Mouse (Mus musculus) neural tube, embryonic 13.5 days (tissue): ENCODE results near the gene Pcca. TPM values are rescaled to one million over a fixed set of nuclear protein-coding genes. Genes with fewer than 3 reads are reported as not detected.

Experiments
- ATAC-seq: fragments of 200-750 bp; cut with Nextera tagmentation; 2 replicates; pipeline ENCODE4 v1.8.0; 2017; ENCODE audit warnings: low read depth, mild to moderate bottlenecking, moderate TSS enrichment, moderate library complexity
- H3K27ac ChIP-seq: fragments of 300-500 bp; sonication (generic); replicated peaks from 2 replicates; pipeline ENCODE4 v1.5.1; 2015; ENCODE audit warnings: moderate library complexity, mild to moderate bottlenecking, inconsistent platforms
- H3K27me3 ChIP-seq: fragments of 300-500 bp; sonication (generic); 2 replicates; pipeline ENCODE4 v1.6.1; 2015; ENCODE audit warnings: mild to moderate bottlenecking, inconsistent platforms
- H3K36me3 ChIP-seq: fragments of 300-500 bp; sonication (generic); 2 replicates; pipeline ENCODE4 v1.6.1; 2015; ENCODE audit warnings: mild to moderate bottlenecking, inconsistent platforms
- H3K4me1 ChIP-seq: fragments of 300-500 bp; sonication (generic); replicated peaks from 2 replicates; pipeline ENCODE4 v1.6.1; 2015; ENCODE audit warnings: inconsistent platforms
- H3K4me2 ChIP-seq: fragments of 300-500 bp; sonication (generic); 2 replicates; pipeline ENCODE4 v1.6.1; 2015; ENCODE audit warnings: inconsistent platforms, mild to moderate bottlenecking, moderate library complexity
- H3K4me3 ChIP-seq: fragments of 300-500 bp; sonication (generic); 2 replicates; pipeline ENCODE4 v1.5.1; 2015; ENCODE audit warnings: mild to moderate bottlenecking, inconsistent platforms
- H3K9ac ChIP-seq: fragments of 300-500 bp; sonication (generic); 2 replicates; pipeline ENCODE4 v1.6.1; 2015; ENCODE audit warnings: moderate library complexity, mild to moderate bottlenecking, inconsistent platforms
- H3K9me3 ChIP-seq: fragments of 300-500 bp; sonication (generic); 2 replicates; pipeline ENCODE4 v1.6.1; 2016; ENCODE audit warnings: inconsistent platforms
- WGBS: fragments of 180-500 bp; shearing (Covaris S2); methylation state at CpG from one replicate; pipeline ENCODE4 v1.1.7; 2015; 5-methylcytosine and 5-hydroxymethylcytosine counted together
- polyA plus RNA-seq: library from polyadenylated mRNA; unstranded; fragments of >200 nt; fragmentation: Nextera tagmentation; extraction: Ambion mirVana; gene quantifications from 2 replicates; pipeline ENCODE4 v1.2.1, GENCODE M21; 2015

Gene Pcca
- polyA plus RNA-seq, 1 experiment from 2014 or later = 28.2 TPM

GRCm38 (mm10) chr14:122883821-122884584 lies 349.9 kb downstream of the Pcca start:
- Histone ChIP-seq H3K4me1 (peaks cover 39% of the 10 kb centered on the region), H3K4me2 (no peak overlapping the region), H3K36me3 (no peaks in the 10 kb centered on the region), H3K27ac (peak overlapping the region; percentile 72; the same call in 1 of the 2 replicates), H3K9ac (peak overlapping the region; percentile 1; the same call in 1 of the 2 replicates), H3K9me3 (no peaks in the 10 kb centered on the region), H3K27me3 (0 out of 2 replicates have a peak, but pooled peaks cover 5% of the 10 kb centered on the region), H3K4me3 (no peak overlapping the region)
- 48% methylated on average over 10 of the region's 10 CpGs for WGBS
- ATAC-seq = peak; percentile 74

DNA sequence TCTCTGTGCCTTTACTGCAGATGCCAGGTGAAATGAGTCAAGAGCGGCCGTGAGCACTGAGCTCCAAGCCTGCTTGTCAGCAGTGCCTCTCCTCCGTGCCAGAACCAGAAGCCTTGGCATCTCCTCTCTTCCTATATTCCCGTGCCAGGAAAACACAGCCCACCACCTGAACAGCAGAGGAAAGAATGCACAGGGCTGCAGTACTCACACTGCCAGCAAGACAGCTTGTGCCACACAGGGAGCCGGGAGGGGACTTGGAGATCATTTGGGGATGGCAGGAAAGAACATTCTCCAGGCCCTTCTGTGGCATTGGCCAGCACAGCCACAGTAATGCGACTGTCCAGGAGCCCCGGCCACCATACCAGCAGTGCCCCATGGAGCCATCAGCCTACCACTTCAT lies 351.8 kb downstream of the Pcca start:
- H3K9me3 ChIP-seq = no peaks in the 10 kb centered on the region
- ATAC-seq = no peak
- 88% methylated on average over 7 of the region's 7 CpGs for WGBS

DNA sequence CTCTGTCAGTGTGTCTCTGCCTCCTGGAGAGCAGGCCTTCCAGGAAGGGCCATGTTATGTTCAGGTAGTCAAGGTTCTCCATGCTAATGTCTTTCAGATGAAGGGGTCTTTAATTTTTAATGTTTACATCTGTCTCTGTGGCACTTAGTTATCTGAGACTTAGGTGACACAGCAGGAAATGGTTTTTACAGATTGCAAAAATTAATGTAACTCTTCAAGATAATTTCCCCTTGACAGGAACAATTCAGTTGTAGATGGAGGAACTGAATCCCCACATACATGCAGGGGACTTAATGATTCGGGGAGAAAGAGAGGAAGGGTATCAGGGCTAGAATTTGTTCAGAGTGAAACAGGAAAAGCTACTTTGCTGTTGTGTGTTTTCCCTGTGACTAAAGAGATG lies 353.2 kb downstream of the Pcca start:
- Histone ChIP-seq H3K4me3 (no peak overlapping the region), H3K4me1 (peaks cover 25% of the 10 kb centered on the region), H3K27ac (no peak overlapping the region), H3K9me3 (no peaks in the 10 kb centered on the region), H3K9ac (no peak overlapping the region), H3K4me2 (no peak overlapping the region), H3K36me3 (peaks cover 11% of the 10 kb centered on the region; the same call in 1 of the 2 replicates), H3K27me3 (no peaks in the 10 kb centered on the region)
- 97% methylated on average over 1 of the region's 1 CpGs for WGBS
- ATAC-seq = no peak

More for the DNA sequence above, 351.8 kb downstream of the Pcca start:
- no peaks in the 10 kb centered on the region for H3K27me3 ChIP-seq
- H3K36me3 ChIP-seq = no peaks in the 10 kb centered on the region
- no peak overlapping the region for H3K4me3 ChIP-seq
- H3K9ac ChIP-seq = no peak overlapping the region
- no peak overlapping the region for H3K27ac ChIP-seq
- no peak overlapping the region for H3K4me2 ChIP-seq
- peaks cover 32% of the 10 kb centered on the region for H3K4me1 ChIP-seq

DNA sequence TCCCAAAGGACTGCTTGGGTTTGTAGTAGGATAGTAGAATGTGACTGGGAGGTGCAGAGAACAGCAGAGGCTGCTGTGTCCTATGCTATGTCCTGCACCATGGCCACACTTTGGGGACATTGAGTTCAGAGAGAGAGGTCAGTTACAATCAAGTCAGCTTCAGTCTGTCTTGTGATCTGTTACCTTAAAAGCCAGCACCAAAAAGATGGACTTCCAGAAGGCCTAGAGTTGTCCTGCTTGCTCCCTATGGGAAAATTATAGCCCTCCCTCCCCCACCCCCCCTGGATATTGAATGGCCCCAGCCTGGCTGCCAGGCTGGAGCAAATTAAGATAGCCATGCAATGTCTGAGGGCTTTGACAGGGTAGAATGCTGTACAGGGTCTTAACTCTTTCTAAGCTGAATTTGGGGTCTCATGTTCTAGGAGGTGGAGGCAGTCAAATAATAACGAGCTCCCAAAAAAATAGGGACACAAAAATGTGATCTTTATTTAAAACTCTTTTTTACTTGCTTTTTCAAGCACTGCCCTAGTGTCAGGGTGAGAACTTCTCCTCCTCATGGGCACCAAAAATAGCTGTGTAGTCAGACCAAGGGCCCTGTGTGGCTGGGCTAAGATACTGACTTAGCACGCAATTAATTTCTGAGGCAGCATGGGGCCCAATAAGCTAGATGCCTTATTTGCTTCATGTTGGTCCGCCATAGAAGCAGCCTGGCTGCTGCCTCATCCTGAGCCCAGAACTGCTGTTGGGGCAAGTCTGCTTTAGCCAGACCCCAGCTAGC lies 353.8 kb downstream of the Pcca start:
- no peaks in the 10 kb centered on the region for H3K27me3 ChIP-seq
- H3K27ac ChIP-seq = no peak overlapping the region
- no peak overlapping the region for H3K9ac ChIP-seq
- no peak overlapping the region for H3K4me3 ChIP-seq
- ATAC-seq = no peak
- H3K36me3 ChIP-seq = peaks cover 11% of the 10 kb centered on the region; the same call in 1 of the 2 replicates
- H3K9me3 ChIP-seq = no peaks in the 10 kb centered on the region
- WGBS = 84% methylated on average over 3 of the region's 3 CpGs
- H3K4me1 ChIP-seq = peaks cover 19% of the 10 kb centered on the region
- no peak overlapping the region for H3K4me2 ChIP-seq

GRCm38 (mm10) chr14:122888480-122888872 lies 354.4 kb downstream of the Pcca start:
- Histone ChIP-seq H3K36me3 (peaks cover 11% of the 10 kb centered on the region; the same call in 1 of the 2 replicates), H3K4me1 (peaks cover 13% of the 10 kb centered on the region), H3K27ac (no peak overlapping the region), H3K9ac (no peak overlapping the region), H3K27me3 (no peaks in the 10 kb centered on the region), H3K9me3 (no peaks in the 10 kb centered on the region), H3K4me3 (no peak overlapping the region), H3K4me2 (no peak overlapping the region)
- ATAC-seq = no peak
- 97% methylated on average over 1 of the region's 1 CpGs for WGBS

DNA sequence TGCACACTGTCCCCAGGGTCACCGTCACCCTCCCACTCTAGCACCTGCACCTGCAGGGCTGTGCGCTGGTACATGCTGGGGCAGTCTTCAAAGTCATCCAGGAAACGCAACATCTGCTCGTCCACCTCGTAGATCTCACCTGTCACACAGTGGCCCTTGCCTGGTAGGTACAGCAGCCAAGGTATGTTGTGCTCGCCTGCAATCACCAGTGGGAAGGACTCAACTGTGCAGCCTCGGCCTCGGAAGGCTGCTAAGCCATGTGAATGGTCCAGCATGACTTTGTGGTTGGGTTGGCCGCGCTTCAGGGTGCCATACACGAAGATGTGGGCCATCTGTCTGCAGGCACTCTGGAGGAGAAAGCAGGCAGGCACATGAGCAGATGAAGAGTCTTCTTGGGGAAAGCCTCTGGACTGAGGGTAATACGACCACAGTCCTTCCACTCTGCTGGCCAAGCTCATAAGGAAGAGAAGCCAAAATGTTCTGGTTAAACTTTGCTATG lies 357.4 kb downstream of the Pcca start:
- no peak for ATAC-seq
- WGBS = 91% methylated on average over 12 of the region's 12 CpGs

DNA sequence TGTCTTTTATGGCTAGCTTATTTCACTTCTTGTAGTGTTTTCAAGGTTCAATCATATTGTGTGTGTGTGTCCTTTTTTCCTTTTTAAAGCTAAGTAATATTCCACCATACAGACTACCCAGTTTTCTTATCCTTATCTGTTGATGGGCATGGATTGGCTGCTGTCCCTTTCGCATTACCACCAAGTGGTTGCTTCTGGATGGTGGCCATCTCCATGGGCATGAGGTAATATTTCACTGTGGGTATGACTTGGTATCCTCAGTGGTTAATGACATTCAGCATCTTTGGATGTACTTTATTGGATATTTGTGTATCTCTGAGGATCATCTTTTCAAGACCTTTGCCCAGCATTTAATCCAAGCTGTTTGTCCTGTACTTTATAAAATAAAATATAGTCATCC lies 362.0 kb downstream of the Pcca start:
- ATAC-seq = no peak
- no peak overlapping the region for H3K4me3 ChIP-seq
- H3K9ac ChIP-seq = no peak overlapping the region
- no peaks in the 10 kb centered on the region for H3K9me3 ChIP-seq
- no peak overlapping the region for H3K27ac ChIP-seq
- 97% methylated on average over 1 of the region's 1 CpGs for WGBS
- 0 out of 2 replicates have a peak, but pooled peaks cover 5% of the 10 kb centered on the region for H3K4me1 ChIP-seq
- peaks cover 11% of the 10 kb centered on the region; the same call in 1 of the 2 replicates for H3K36me3 ChIP-seq
- no peak overlapping the region for H3K4me2 ChIP-seq
- H3K27me3 ChIP-seq = no peaks in the 10 kb centered on the region

More for the DNA sequence above, 357.4 kb downstream of the Pcca start:
- no peaks in the 10 kb centered on the region for H3K27me3 ChIP-seq
- H3K36me3 ChIP-seq = peaks cover 11% of the 10 kb centered on the region; the same call in 1 of the 2 replicates
- H3K4me1 ChIP-seq = 0 out of 2 replicates have a peak, but pooled peaks cover 5% of the 10 kb centered on the region
- H3K4me2 ChIP-seq = no peak overlapping the region
- no peak overlapping the region for H3K9ac ChIP-seq
- H3K27ac ChIP-seq = no peak overlapping the region
- H3K4me3 ChIP-seq = no peak overlapping the region
- H3K9me3 ChIP-seq = no peaks in the 10 kb centered on the region

GRCm38 (mm10) chr14:122898550-122898949 lies 364.4 kb downstream of the Pcca start:
- H3K9ac ChIP-seq = no peak overlapping the region
- ATAC-seq = no peak
- no peaks in the 10 kb centered on the region for H3K36me3 ChIP-seq
- no peak overlapping the region for H3K4me3 ChIP-seq
- H3K27me3 ChIP-seq = no peaks in the 10 kb centered on the region
- H3K9me3 ChIP-seq = no peaks in the 10 kb centered on the region
- H3K4me2 ChIP-seq = no peak overlapping the region
- peaks cover 11% of the 10 kb centered on the region; the same call in 1 of the 2 replicates for H3K4me1 ChIP-seq
- no peak overlapping the region for H3K27ac ChIP-seq

GRCm38 (mm10) chr14:122900679-122901078 lies 366.6 kb downstream of the Pcca start:
- Histone ChIP-seq H3K4me1 (peaks cover 11% of the 10 kb centered on the region; the same call in 1 of the 2 replicates), H3K4me3 (no peak overlapping the region), H3K27me3 (no peaks in the 10 kb centered on the region), H3K36me3 (no peaks in the 10 kb centered on the region), H3K4me2 (no peak overlapping the region), H3K9me3 (no peaks in the 10 kb centered on the region), H3K27ac (no peak overlapping the region), H3K9ac (no peak overlapping the region)
- no peak for ATAC-seq

- 0 out of 2 replicates have a peak, but pooled peaks cover 2% of the 10 kb centered on the region for H3K36me3 ChIP-seq
- no peak for ATAC-seq
- H3K9me3 ChIP-seq = no peaks in the 10 kb centered on the region
- H3K9ac ChIP-seq = no peak overlapping the region
- no peak overlapping the region for H3K4me3 ChIP-seq
- no peaks in the 10 kb centered on the region for H3K27me3 ChIP-seq
- no peak overlapping the region for H3K27ac ChIP-seq
- H3K4me1 ChIP-seq = peaks cover 11% of the 10 kb centered on the region; the same call in 1 of the 2 replicates
- WGBS = 78% methylated on average over 3 of the region's 3 CpGs
- no peak overlapping the region for H3K4me2 ChIP-seq
Observed at GRCm38 (mm10) chr14:122901177-122901576, 367.1 kb downstream of the Pcca start.

GRCm38 (mm10) chr14:122901715-122902114 lies 367.6 kb downstream of the Pcca start:
- Histone ChIP-seq H3K27ac (0 out of 2 replicates have a peak overlapping the region, but pooled peaks have one; percentile 46), H3K27me3 (no peaks in the 10 kb centered on the region), H3K4me2 (no peak overlapping the region), H3K9me3 (no peaks in the 10 kb centered on the region), H3K36me3 (0 out of 2 replicates have a peak, but pooled peaks cover 4% of the 10 kb centered on the region), H3K4me1 (peaks cover 11% of the 10 kb centered on the region; the same call in 1 of the 2 replicates), H3K4me3 (no peak overlapping the region), H3K9ac (no peak overlapping the region)
- WGBS = 76% methylated on average over 2 of the region's 2 CpGs
- no peak for ATAC-seq

DNA sequence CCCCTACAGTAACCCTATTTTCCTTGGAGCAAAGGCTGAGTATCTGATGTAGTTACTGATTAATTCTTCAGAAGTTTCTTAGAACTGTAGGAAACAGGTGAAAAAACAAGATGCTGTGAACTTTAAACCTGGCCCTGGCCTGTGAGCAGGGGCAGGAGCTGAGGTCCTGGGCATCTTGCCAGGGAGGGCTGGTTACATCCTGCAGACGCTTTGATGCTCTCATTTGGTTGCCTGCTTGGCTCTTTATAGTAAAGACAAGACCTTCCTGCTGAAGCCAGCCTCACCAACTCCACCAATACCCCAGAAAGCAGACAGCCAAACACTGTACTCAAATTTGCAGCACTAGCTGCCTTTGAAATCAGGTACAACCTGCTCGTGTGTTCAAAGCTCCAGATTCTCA lies 368.0 kb downstream of the Pcca start:
- no peak overlapping the region for H3K4me3 ChIP-seq
- ATAC-seq = no peak
- peaks cover 2% of the 10 kb centered on the region for H3K9me3 ChIP-seq
- H3K27ac ChIP-seq = no peak overlapping the region
- H3K27me3 ChIP-seq = no peaks in the 10 kb centered on the region
- 62% methylated on average over 2 of the region's 2 CpGs for WGBS
- 0 out of 2 replicates have a peak, but pooled peaks cover 4% of the 10 kb centered on the region for H3K36me3 ChIP-seq
- H3K4me1 ChIP-seq = peaks cover 11% of the 10 kb centered on the region; the same call in 1 of the 2 replicates
- H3K4me2 ChIP-seq = no peak overlapping the region
- no peak overlapping the region for H3K9ac ChIP-seq
